10 mouse cellular contexts compared by ENCODE assay signal in the genomic region with DNA sequence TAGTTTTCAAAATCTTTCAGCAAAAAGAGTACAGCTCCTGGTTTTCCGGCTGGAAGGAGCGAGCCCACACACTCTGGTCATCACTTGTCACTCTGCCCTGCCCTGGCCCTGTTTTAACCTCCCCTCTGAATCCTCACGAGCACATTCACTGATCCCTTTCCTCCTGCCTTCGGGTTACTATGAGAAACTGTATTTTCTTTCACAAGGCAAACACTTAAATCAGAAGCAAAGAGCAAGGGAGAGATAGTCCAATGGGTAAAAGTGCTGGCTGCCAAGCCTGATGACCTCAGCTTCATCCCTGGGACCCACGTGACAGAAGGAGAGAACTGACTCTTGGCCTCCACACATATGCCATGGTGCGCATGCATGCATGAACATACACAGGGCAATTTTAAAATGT.
DNase-seq lines count a peak whose midpoint lies in the region; ATAC-seq and TF ChIP-seq lines count a peak whose summit lies in the region.
"Had no signal": no experiment of that assay in that cellular context is flagged by ENCODE, and none has a peak within 500 bp of the region (broad histone marks: within the 10 kb centered on the region; RNA-seq: fewer than 3 reads in every experiment).

No protein-coding gene starts in this region.

- H3K4me3 ChIP-seq in forebrain, embryonic 12.5 days (replicated peaks) = no peak overlapping the region
- no peak overlapping the region for H3K4me3 ChIP-seq in forebrain, postnatal 0 days (ENCODE audit: low read depth, low read length)
- H3K4me3 ChIP-seq in lung, postnatal 0 days (ENCODE audit: low read depth, low read length) = no peak overlapping the region
- H3K4me3 ChIP-seq in kidney, embryonic 15.5 days (replicated peaks) = no peak overlapping the region

- TF ChIP-seq CTCF in forebrain, postnatal 0 days (IDR thresholded peaks at IDR 0.05; ENCODE audit: low read depth) = no peak
- TF ChIP-seq CTCF in lung, postnatal 0 days (IDR thresholded peaks at IDR 0.05) = no peak

- 0 out of 2 replicates have a peak overlapping the region, but pooled peaks have one; percentile 26 for H3K27ac ChIP-seq in forebrain, embryonic 12.5 days
- H3K27ac ChIP-seq in forebrain, postnatal 0 days (ENCODE audit: low read depth, low read length) = no peak overlapping the region
- H3K27ac ChIP-seq in lung, postnatal 0 days (ENCODE audit: low read length) = peak overlapping the region; percentile 69
- H3K27ac ChIP-seq in kidney, embryonic 15.5 days = peak overlapping the region; percentile 66

- TF ChIP-seq EP300 in lung, postnatal 0 days (IDR thresholded peaks at IDR 0.05) = no peak; the same call in 1 of the 2 replicates

- H3K9me3 ChIP-seq in forebrain, embryonic 12.5 days = no peaks in the 10 kb centered on the region
- no peaks in the 10 kb centered on the region for H3K9me3 ChIP-seq in forebrain, postnatal 0 days (ENCODE audit: low read length)
- H3K9me3 ChIP-seq in lung, postnatal 0 days (ENCODE audit: low read length) = no peaks in the 10 kb centered on the region
- no peaks in the 10 kb centered on the region for H3K9me3 ChIP-seq in kidney, embryonic 15.5 days (replicated peaks)

- no peaks in the 10 kb centered on the region for H3K27me3 ChIP-seq in forebrain, embryonic 12.5 days
- no peaks in the 10 kb centered on the region for H3K27me3 ChIP-seq in forebrain, postnatal 0 days (ENCODE audit: insufficient read depth, low read length)
- H3K27me3 ChIP-seq in lung, postnatal 0 days (replicated peaks; ENCODE audit: insufficient read depth, low read length) = no peaks in the 10 kb centered on the region
- H3K27me3 ChIP-seq in kidney, embryonic 15.5 days = no peaks in the 10 kb centered on the region
- H3K27me3 ChIP-seq: CH12.LX had no signal

- peaks cover 26% of the 10 kb centered on the region for H3K4me1 ChIP-seq in forebrain, embryonic 12.5 days
- H3K4me1 ChIP-seq in forebrain, postnatal 0 days (ENCODE audit: insufficient read depth) = 0 out of 2 replicates have a peak, but pooled peaks cover 3% of the 10 kb centered on the region
- H3K4me1 ChIP-seq in lung, postnatal 0 days (ENCODE audit: insufficient read depth, low read depth, low read length) = peaks cover 22% of the 10 kb centered on the region
- H3K4me1 ChIP-seq in kidney, embryonic 15.5 days = peaks cover 61% of the 10 kb centered on the region

- H3K9ac ChIP-seq in forebrain, embryonic 12.5 days = no peak overlapping the region
- H3K9ac ChIP-seq in forebrain, postnatal 0 days = no peak overlapping the region
- H3K9ac ChIP-seq in lung, postnatal 0 days (replicated peaks; ENCODE audit: low read depth) = no peak overlapping the region
- H3K9ac ChIP-seq in kidney, embryonic 15.5 days = no peak overlapping the region

- H3K36me3 ChIP-seq in forebrain, embryonic 12.5 days (replicated peaks) = peaks cover 15% of the 10 kb centered on the region; the same call in 1 of the 2 replicates
- H3K36me3 ChIP-seq in forebrain, postnatal 0 days (ENCODE audit: insufficient read depth) = no peaks in the 10 kb centered on the region
- no peaks in the 10 kb centered on the region for H3K36me3 ChIP-seq in lung, postnatal 0 days (ENCODE audit: insufficient read depth, low read length)
- 0 out of 2 replicates have a peak, but pooled peaks cover 8% of the 10 kb centered on the region for H3K36me3 ChIP-seq in kidney, embryonic 15.5 days

- DNase-seq in forebrain, postnatal 0 days = no peak
- DNase-seq in lung, postnatal 0 days (ENCODE audit: low spot score) = peak; percentile 75
- DNase-seq in lung, postnatal 36 days = no peak
- no peak for DNase-seq in urinary bladder, postnatal 25 days (ENCODE audit: low spot score)
- no peak for DNase-seq in gastrocnemius, adult 18-20 months (ENCODE audit: low spot score)
- DNase-seq in yolk sac, embryonic 10.5 days (ENCODE audit: low spot score) = no peak
- DNase-seq: lung, postnatal 10 days had no signal

- 45% methylated on average over 6 of the region's 6 CpGs for WGBS in forebrain, embryonic 12.5 days
- 48% methylated on average over 6 of the region's 6 CpGs for WGBS in forebrain, postnatal 0 days
- 36% methylated on average over 6 of the region's 6 CpGs for WGBS in lung, postnatal 0 days
- 17% methylated on average over 6 of the region's 6 CpGs for WGBS in kidney, embryonic 15.5 days

- H3K4me2 ChIP-seq in forebrain, embryonic 12.5 days = no peak overlapping the region
- no peak overlapping the region for H3K4me2 ChIP-seq in forebrain, postnatal 0 days (ENCODE audit: low read depth)
- no peak overlapping the region for H3K4me2 ChIP-seq in lung, postnatal 0 days (replicated peaks; ENCODE audit: low read depth, low read length)
- H3K4me2 ChIP-seq in kidney, embryonic 15.5 days = peak overlapping the region; percentile 15; the same call in 1 of the 2 replicates

- ATAC-seq in forebrain, embryonic 12.5 days (ENCODE audit: low FRiP score) = no peak
- ATAC-seq in forebrain, postnatal 0 days = no peak
- ATAC-seq in lung, postnatal 0 days = peak; percentile 72
- ATAC-seq in kidney, embryonic 15.5 days (replicated peaks; ENCODE audit: low FRiP score) = peak; percentile 65

Comparison
In these comparisons a context has a peak if more than half of its experiments do, and no peak if none do; other contexts are left out.
1. ATAC-seq: peak in lung, postnatal 0 days (single experiment) and kidney, embryonic 15.5 days (single experiment); none in forebrain, embryonic 12.5 days (single experiment) and forebrain, postnatal 0 days (single experiment).